Mouse (Mus musculus): ENCODE measurements at regions not wholly inside any gene's neighbourhood (a gene's known extent, or its start where the extent isn't known, plus 50 kb on each side); places are given as distances from the start of the nearest gene placed in this dataset.

GRCm38 (mm10) chr2:56953337-56953736, 170.5 kb downstream of the Nr4a2 start:
- TF ChIP-seq POLR2A (IDR thresholded peaks at IDR 0.05; ENCODE audit: borderline replicate concordance, extremely low read depth, insufficient read depth, insufficient read length, poor library complexity, severe bottlenecking) (no peak), CTCF (IDR thresholded peaks at IDR 0.05; ENCODE audit: borderline replicate concordance, extremely low read depth, insufficient read depth, insufficient read length) (no peak)

All from brain, embryonic 14.5 days (tissue).